Mouse (Mus musculus) myocyte (in vitro differentiated cells): ENCODE measurements at regions not wholly inside any gene's neighbourhood (a gene's known extent, or its start where the extent isn't known, plus 50 kb on each side); places are given as distances from the start of the nearest gene placed in this dataset.

Source experiments
- H3K27me3 ChIP-seq: one replicate; pipeline ENCODE4 v1.6.1; 2011; ENCODE audit not compliant: control insufficient read depth, insufficient read depth, insufficient read length
- H3K36me3 ChIP-seq: one replicate; pipeline ENCODE4 v1.6.1; 2011; ENCODE audit not compliant: control insufficient read depth, insufficient read depth
- H3K4me2 ChIP-seq: one replicate; pipeline ENCODE4 v1.6.1; 2011; ENCODE audit warnings: low read depth, control low read depth
- H3K4me3 ChIP-seq: one replicate; pipeline ENCODE4 v1.5.1; 2011; ENCODE audit warnings: mild to moderate bottlenecking, control low read depth, moderate library complexity
- H3K79me2 ChIP-seq: one replicate; pipeline ENCODE4 v1.6.1; 2011; ENCODE audit not compliant: control insufficient read depth, insufficient read depth
- H3ac ChIP-seq: one replicate; pipeline ENCODE4 v1.6.1; 2011; ENCODE audit not compliant: control insufficient read depth, insufficient read length
- CEBPB ChIP-seq: IDR thresholded peaks from 2 replicates; pipeline ENCODE4 v1.6.1; 2011; ENCODE audit warnings: mild to moderate bottlenecking, moderate library complexity; ENCODE audit not compliant: poor library complexity, insufficient read depth, severe bottlenecking
- E2F4 ChIP-seq: IDR thresholded peaks from one replicate; pipeline ENCODE4 v1.6.1; 2011; ENCODE audit warnings: mild to moderate bottlenecking, control low read depth, moderate library complexity; ENCODE audit not compliant: insufficient read depth
- MAX ChIP-seq: IDR thresholded peaks from one replicate; pipeline ENCODE4 v1.6.1; 2011; ENCODE audit warnings: low read depth, mild to moderate bottlenecking, control low read depth
- MYOD1 ChIP-seq, 3 experiments: IDR thresholded peaks; one replicate each; pipeline ENCODE4 v1.6.1; 2011; ENCODE audit warnings: control low read depth in 2 of 3, low read depth in 2 of 3, mild to moderate bottlenecking in 2 of 3, moderate library complexity in 1 of 3; ENCODE audit not compliant: insufficient read length in 2 of 3, control insufficient read depth in 1 of 3
- MYOG ChIP-seq, 3 experiments: IDR thresholded peaks; one replicate each; pipeline ENCODE4 v1.6.1; 2011; ENCODE audit warnings: control low read depth in 2 of 3, low read depth in 2 of 3, mild to moderate bottlenecking in 2 of 3; ENCODE audit not compliant: insufficient read length in 2 of 3, control insufficient read depth in 1 of 3, insufficient read depth in 1 of 3
- POLR2A ChIP-seq: IDR thresholded peaks from one replicate; pipeline ENCODE4 v1.6.1; 2011; ENCODE audit warnings: low read depth, mild to moderate bottlenecking, control low read depth, moderate library complexity; ENCODE audit not compliant: insufficient read length
- POLR2AphosphoS2 ChIP-seq: IDR thresholded peaks from one replicate; pipeline ENCODE4 v1.6.1; 2011; ENCODE audit warnings: low read depth, control low read depth; ENCODE audit not compliant: insufficient read length
- REST ChIP-seq: IDR thresholded peaks from one replicate; pipeline ENCODE4 v1.6.1; 2011; ENCODE audit warnings: mild to moderate bottlenecking, control low read depth, moderate library complexity; ENCODE audit not compliant: insufficient read depth, insufficient read length
- SRF ChIP-seq: IDR thresholded peaks from one replicate; pipeline ENCODE4 v1.6.1; 2011; ENCODE audit warnings: low read depth; ENCODE audit not compliant: control insufficient read depth, insufficient read length
- TCF12 ChIP-seq: IDR thresholded peaks from one replicate; pipeline ENCODE4 v1.6.1; 2011; ENCODE audit warnings: mild to moderate bottlenecking, control low read depth; ENCODE audit not compliant: poor library complexity, insufficient read depth, severe bottlenecking
- TCF3 ChIP-seq: IDR thresholded peaks from one replicate; pipeline ENCODE4 v1.6.1; 2011; ENCODE audit warnings: low read depth, control low read depth; ENCODE audit not compliant: insufficient read length
- USF1 ChIP-seq: IDR thresholded peaks from one replicate; pipeline ENCODE4 v1.6.1; 2011; ENCODE audit warnings: low read depth, mild to moderate bottlenecking, control low read depth, moderate library complexity

- no peak overlapping the region for H3K4me2 ChIP-seq
These were observed 340.4 kb downstream of the Agtpbp1 start for GRCm38 (mm10) chr13:59244622-59245021.

GRCm38 (mm10) chr13:59242671-59243070 lies 342.4 kb downstream of the Agtpbp1 start:
- Histone ChIP-seq H3K4me3 (no peak overlapping the region), H3ac (no peak overlapping the region), H3K79me2 (no peaks in the 10 kb centered on the region), H3K36me3 (no peaks in the 10 kb centered on the region), H3K4me2 (no peak overlapping the region), H3K27me3 (no peaks in the 10 kb centered on the region)
- TF ChIP-seq TCF12 (no peak), E2F4 (no peak), CEBPB (no peak), TCF3 (no peak), MYOG (IDR thresholded peaks at IDR 0.05; ENCODE audit: control insufficient read depth in 1 of 3, insufficient read depth in 1 of 3, insufficient read length in 2 of 3, low read depth in 2 of 3) (no peak), POLR2AphosphoS2 (no peak), REST (no peak), USF1 (no peak), MAX (no peak)

More at GRCm38 (mm10) chr13:59244622-59245021, 340.4 kb downstream of the Agtpbp1 start:
- no peak overlapping the region for H3K4me3 ChIP-seq
- no peak overlapping the region for H3ac ChIP-seq
- no peak for TF ChIP-seq POLR2AphosphoS2
- no peak for TF ChIP-seq TCF12
- no peak for TF ChIP-seq MYOD1 (IDR thresholded peaks at IDR 0.05; ENCODE audit: control insufficient read depth in 1 of 3, insufficient read length in 2 of 3, low read depth in 2 of 3)
- no peak for TF ChIP-seq TCF3
- TF ChIP-seq MYOG (IDR thresholded peaks at IDR 0.05; ENCODE audit: control insufficient read depth in 1 of 3, insufficient read depth in 1 of 3, insufficient read length in 2 of 3, low read depth in 2 of 3): no peak
- TF ChIP-seq MAX: no peak
- TF ChIP-seq REST: no peak
- TF ChIP-seq USF1: no peak
- no peak for TF ChIP-seq CEBPB
- TF ChIP-seq E2F4: no peak
- no peak for TF ChIP-seq POLR2A
- no peak for TF ChIP-seq SRF
- H3K36me3 ChIP-seq: no peaks in the 10 kb centered on the region
- no peaks in the 10 kb centered on the region for H3K79me2 ChIP-seq
- H3K27me3 ChIP-seq: no peaks in the 10 kb centered on the region

- H3K4me3 ChIP-seq: no peak overlapping the region
- H3K27me3 ChIP-seq: no peaks in the 10 kb centered on the region
- no peaks in the 10 kb centered on the region for H3K36me3 ChIP-seq
- H3K79me2 ChIP-seq: no peaks in the 10 kb centered on the region
- no peak overlapping the region for H3K4me2 ChIP-seq
- TF ChIP-seq E2F4 (no peak), MAX (no peak), MYOG (IDR thresholded peaks at IDR 0.05; ENCODE audit: control insufficient read depth in 1 of 3, insufficient read depth in 1 of 3, insufficient read length in 2 of 3, low read depth in 2 of 3) (no peak), POLR2A (no peak), TCF12 (no peak), SRF (no peak), POLR2AphosphoS2 (no peak), MYOD1 (IDR thresholded peaks at IDR 0.05; ENCODE audit: control insufficient read depth in 1 of 3, insufficient read length in 2 of 3, low read depth in 2 of 3) (no peak), REST (no peak), USF1 (no peak), TCF3 (no peak), CEBPB (no peak)
- no peak overlapping the region for H3ac ChIP-seq
These were observed 346.3 kb downstream of the Agtpbp1 start for GRCm38 (mm10) chr13:59238696-59239095.

- TF ChIP-seq TCF12 (no peak), E2F4 (no peak), CEBPB (no peak), USF1 (no peak), REST (no peak), POLR2AphosphoS2 (no peak), POLR2A (no peak), TCF3 (no peak), MAX (no peak), SRF (no peak), MYOG (IDR thresholded peaks at IDR 0.05; ENCODE audit: control insufficient read depth in 1 of 3, insufficient read depth in 1 of 3, insufficient read length in 2 of 3, low read depth in 2 of 3) (no peak), MYOD1 (IDR thresholded peaks at IDR 0.05; ENCODE audit: control insufficient read depth in 1 of 3, insufficient read length in 2 of 3, low read depth in 2 of 3) (no peak)
- Histone ChIP-seq H3K79me2 (no peaks in the 10 kb centered on the region), H3K4me3 (no peak overlapping the region), H3K27me3 (no peaks in the 10 kb centered on the region), H3ac (no peak overlapping the region), H3K4me2 (no peak overlapping the region), H3K36me3 (no peaks in the 10 kb centered on the region)
These were observed 349.2 kb downstream of the Agtpbp1 start for GRCm38 (mm10) chr13:59235836-59236235.

- Histone ChIP-seq H3K36me3 (no peaks in the 10 kb centered on the region), H3K4me2 (no peak overlapping the region), H3K4me3 (no peak overlapping the region), H3ac (no peak overlapping the region), H3K27me3 (no peaks in the 10 kb centered on the region), H3K79me2 (no peaks in the 10 kb centered on the region)
- no peak for TF ChIP-seq TCF12
These were observed 355.9 kb downstream of the Agtpbp1 start for GRCm38 (mm10) chr13:59229111-59229541.
